Mouse (Mus musculus): Measurements from ENCODE around the gene Olfr519. TPM values are rescaled to one million over a fixed set of nuclear protein-coding genes. Genes with fewer than 3 reads are reported as not detected.

Gene Olfr519
- not detected in 2 replicates for polyA plus RNA-seq (2012; rRNA removed)

DNA sequence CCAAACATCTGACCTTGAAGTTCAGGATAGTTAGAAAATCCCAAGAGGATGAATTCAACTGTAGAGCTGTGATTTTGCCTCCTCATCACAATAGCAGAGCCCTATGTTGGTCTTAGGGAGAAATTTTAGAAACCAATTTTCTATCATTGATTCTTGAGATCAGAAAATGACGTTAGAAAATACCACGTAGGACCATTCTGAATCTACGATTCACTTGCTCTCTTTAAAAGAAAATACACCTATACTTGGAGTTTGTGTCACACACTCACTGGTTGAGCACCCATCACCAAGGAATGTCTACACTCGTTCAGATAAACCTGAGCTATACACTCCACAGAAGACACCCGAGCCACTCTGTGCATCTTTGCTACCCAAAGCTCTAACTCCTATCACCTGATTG lies at the start of gene Olfr519:
Olfr519 (minus strand) TSS at position 101 of the 400 bp plus-strand sequence.
- no peak for DNase-seq (ENCODE audit: low read depth, low spot score)
- 80% methylated on average over 5 of the region's 5 CpGs for WGBS

GRCm38 (mm10) chr7:108944002-108944401 lies 49.8 kb upstream of the Olfr519 start:
- WGBS = 4% methylated on average over 2 of the region's 2 CpGs

DNA sequence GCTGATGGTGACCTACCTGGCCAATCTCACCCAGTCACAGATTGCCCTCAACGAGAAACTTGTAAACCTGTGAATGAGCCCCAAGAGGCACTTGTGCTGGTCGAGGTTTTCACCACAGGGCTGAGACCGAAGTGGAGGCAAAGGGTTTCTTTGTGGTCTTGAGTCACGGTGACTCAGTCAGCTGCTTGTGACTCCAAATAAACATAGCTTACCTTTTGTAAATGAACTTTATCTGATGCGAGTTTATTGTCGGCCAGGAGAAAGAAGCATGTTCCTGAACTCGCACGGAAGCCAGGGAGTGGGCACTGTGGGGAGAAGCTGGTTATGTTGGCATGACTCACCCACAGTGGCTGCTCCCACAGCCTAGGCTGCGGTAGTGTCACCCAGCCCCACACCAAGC lies 47.2 kb upstream of the Olfr519 start:
- no peak for DNase-seq (ENCODE audit: low read depth, low spot score)
- WGBS = 85% methylated on average over 9 of the region's 9 CpGs

More at GRCm38 (mm10) chr7:108944002-108944401, 49.8 kb upstream of the Olfr519 start:
- no peak for DNase-seq (ENCODE audit: low read depth, low spot score)

- 95% methylated on average over 4 of the region's 4 CpGs for WGBS
Observed at GRCm38 (mm10) chr7:108936591-108936990, 42.4 kb upstream of the Olfr519 start.

GRCm38 (mm10) chr7:108935411-108935810 lies 41.2 kb upstream of the Olfr519 start:
- WGBS = 68% methylated on average over 7 of the region's 7 CpGs
- DNase-seq (ENCODE audit: low read depth, low spot score) = no peak

More at GRCm38 (mm10) chr7:108936591-108936990, 42.4 kb upstream of the Olfr519 start:
- DNase-seq (ENCODE audit: low read depth, low spot score) = no peak

GRCm38 (mm10) chr7:108934836-108935235 lies 40.6 kb upstream of the Olfr519 start:
- no peak for DNase-seq (ENCODE audit: low read depth, low spot score)
- under 1% methylated on average over 8 of the region's 8 CpGs for WGBS

DNA sequence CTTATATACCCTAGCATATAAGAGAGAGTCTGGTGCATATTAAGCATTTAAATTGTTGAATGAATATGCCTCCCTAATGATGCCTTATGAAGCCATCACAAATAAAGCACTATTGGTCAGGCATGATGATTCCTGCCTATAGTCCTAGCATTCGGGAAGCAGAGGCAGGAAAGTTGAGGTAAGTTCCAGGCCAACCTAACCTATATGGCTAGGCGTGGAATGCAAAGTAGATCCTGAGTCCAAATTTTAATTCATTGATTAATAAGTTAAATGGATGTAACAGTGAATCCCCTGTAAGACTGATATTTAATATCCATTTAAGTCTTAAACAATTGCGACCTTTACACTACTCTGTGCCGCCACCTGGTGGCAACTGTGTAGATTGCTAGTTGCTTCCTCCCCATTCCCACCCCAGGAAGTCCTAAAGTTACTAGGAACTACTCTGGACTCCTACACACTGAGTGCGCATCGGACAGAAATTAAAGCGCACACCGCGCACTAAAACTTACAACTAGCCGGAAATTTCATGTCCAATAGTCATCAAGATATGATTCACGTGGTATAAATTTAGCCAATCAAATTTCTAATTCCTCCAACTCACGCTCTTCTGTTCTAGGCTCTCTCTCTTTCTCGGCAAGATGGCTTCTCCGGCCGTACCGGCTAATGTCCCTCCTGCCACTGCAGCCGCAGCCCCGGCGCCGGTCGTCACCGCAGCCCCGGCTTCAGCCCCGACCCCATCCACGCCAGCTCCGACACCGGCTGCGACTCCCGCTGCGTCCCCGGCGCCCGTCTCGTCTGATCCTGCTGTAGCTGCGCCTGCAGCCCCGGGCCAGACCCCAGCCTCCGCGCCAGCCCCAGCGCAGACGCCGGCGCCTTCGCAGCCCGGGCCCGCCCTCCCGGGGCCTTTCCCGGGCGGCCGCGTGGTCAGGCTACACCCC lies 39.8 kb upstream of the Olfr519 start, which contains the start of gene Eif3f:
Eif3f (plus strand) TSS at position 624 of the 938 bp plus-strand sequence.
- DNase-seq (ENCODE audit: low read depth, low spot score) = peak; percentile 93
- WGBS = 2% methylated on average over 50 of the region's 50 CpGs

DNA sequence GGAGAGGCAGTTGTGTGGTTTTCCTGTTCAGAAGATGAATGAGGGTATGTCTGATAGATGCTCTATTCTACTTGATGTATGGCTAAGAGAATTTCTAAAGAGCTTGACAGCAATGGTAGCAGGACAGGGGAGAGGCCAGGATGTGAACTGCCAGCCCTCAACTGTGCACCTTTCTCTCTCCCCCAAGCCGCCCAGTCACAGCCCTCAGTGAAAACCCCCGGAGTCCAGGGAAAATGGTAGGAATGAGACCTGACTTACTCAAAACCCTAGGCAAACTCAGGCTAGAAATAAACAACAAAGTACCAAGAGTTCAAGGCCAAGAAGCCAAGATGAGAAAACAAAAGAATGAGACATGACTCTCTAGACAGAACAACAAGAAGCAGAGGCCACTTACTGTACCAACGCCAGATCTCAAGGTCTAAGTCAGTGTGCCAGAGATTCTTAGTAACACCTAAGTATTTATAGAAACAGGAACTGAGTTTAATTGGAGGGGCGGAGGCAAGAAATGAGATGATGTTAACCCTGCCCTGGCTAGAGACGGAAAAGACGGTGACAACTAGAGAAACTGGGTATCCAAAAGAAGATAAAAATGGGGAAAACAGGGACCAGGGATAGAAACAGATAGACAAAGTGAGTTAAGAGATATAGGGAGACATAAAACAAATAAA lies 35.6 kb upstream of the Olfr519 start, which contains the start of gene Nlrp10:
Nlrp10 (minus strand) TSS at position 453 of the 668 bp plus-strand sequence.
- peak; percentile 42 for DNase-seq (ENCODE audit: low read depth, low spot score)
- 46% methylated on average over 6 of the region's 6 CpGs for WGBS

DNA sequence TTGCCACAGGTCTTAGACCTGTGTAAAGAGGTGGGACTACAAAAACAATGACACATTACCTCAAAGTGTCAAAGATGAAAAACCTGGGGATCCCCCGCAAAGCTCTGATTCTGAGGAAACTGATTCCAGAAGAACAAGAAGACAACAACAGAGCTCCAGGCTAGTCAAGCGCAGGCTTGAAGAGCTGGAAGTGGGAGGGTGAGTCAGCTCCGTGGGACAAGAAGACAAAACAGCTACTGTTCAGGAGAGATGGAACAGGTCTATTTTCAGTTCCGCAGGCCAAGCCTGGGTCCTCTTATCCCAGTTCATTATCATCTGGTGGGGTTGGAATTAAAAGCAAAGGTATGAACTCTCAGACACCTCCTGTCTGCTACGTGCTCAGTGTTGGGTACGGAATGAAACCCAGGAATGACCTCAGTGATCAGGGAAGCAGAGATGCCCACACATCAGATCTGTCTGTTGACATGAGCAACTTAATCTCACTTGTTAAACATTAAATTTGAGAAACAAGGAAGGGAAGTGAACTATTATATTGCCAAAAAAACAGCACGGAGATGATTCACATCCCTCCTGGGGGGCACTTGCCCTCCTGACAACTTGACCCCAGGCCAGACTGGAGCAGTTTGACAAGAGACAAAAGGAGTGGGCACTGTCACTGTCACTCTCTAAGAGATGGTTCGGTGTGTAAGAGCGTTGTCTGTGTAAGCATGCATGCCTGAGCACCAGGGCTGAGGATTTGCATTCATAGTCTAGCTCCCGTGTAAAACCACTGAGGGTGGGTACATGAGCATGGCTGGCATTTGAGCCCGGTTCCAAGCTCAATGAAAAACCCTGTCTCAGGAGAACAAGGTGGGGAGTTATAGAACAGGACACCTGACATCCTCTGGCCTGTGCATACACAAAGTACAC lies 34.3 kb upstream of the Olfr519 start:
- no peak for DNase-seq (ENCODE audit: low read depth, low spot score)
- 72% methylated on average over 11 of the region's 11 CpGs for WGBS

GRCm38 (mm10) chr7:108927043-108927442 lies 32.8 kb upstream of the Olfr519 start:
- WGBS = 63% methylated on average over 4 of the region's 4 CpGs
- no peak for DNase-seq (ENCODE audit: low read depth, low spot score)

GRCm38 (mm10) chr7:108903969-108904368 lies 9.7 kb upstream of the Olfr519 start:
- WGBS = 65% methylated on average over 2 of the region's 2 CpGs
- no peak for DNase-seq (ENCODE audit: low read depth, low spot score)

DNA sequence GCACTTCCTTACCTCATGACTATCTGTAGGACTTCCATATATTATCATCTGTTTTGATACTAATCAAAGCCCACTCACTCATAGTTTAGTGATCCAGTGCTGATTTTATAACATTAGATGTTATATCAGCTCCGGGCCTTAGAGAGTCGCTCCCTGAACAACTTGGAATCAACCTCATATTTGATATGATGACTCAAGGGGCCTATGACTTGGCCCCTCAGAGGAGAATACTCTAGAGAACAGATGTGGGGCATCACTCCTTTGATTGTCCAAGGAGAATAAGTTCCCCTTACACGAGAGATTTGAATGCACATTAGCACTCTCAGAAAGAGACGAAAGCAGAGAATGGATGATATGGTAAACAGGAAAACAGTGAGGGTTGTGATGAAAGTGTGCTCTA lies 9.3 kb downstream of the Olfr519 start, which contains the start of gene Olfr518:
Olfr518 (minus strand) TSS at position 101 of the 400 bp plus-strand sequence.
- no peak for DNase-seq (ENCODE audit: low read depth, low spot score)
- WGBS = 79% methylated on average over 4 of the region's 4 CpGs

GRCm38 (mm10) chr7:108872279-108872678 lies 21.9 kb downstream of the Olfr519 start, which contains the start of gene Olfr517:
Gene Olfr517 (minus strand): TSS chr7:108872379.
- DNase-seq (ENCODE audit: low read depth, low spot score) = no peak
- WGBS = 62% methylated on average over 2 of the region's 2 CpGs

DNA sequence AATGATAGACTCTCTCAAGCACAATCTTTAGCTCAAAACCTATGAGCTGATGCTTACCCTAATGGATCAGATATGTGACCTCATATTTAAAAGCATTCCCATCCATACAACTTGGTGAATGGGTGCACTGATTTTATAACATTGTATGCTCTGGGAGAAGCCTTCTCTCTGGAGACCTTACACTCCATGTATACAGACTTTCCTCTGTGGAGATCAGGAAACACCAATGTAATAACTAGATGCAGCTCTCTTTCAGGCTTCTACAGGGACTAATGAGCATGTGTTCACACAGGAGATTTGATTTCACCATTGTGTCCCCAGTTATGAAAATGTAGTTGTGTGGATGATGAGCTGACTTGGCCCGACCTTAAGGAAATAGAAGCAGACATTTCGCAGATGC lies 43.8 kb downstream of the Olfr519 start, which contains the start of gene Olfr516:
Olfr516 (minus strand) TSS at position 101 of the 400 bp plus-strand sequence.
- 91% methylated on average over 2 of the region's 2 CpGs for WGBS
- no peak for DNase-seq (ENCODE audit: low read depth, low spot score)

Other genes starting within 250 kb of the Olfr519 start
- not detected in 2 replicates for gene Olfr509, start 242.5 kb downstream of the Olfr519 start, polyA plus RNA-seq (2012; rRNA removed)
- gene Olfr510, start 228.0 kb downstream of the Olfr519 start, polyA plus RNA-seq (2012; rRNA removed) = not detected in 2 replicates
- gene Olfr512, start 181.1 kb downstream of the Olfr519 start, polyA plus RNA-seq (2012; rRNA removed) = not detected in 2 replicates
- not detected in 2 replicates for gene Olfr513, start 143.4 kb downstream of the Olfr519 start, polyA plus RNA-seq (2012; rRNA removed)
- gene Olfr514, start 68.4 kb downstream of the Olfr519 start, polyA plus RNA-seq (2012; rRNA removed) = not detected in 2 replicates
- not detected in 2 replicates for gene Olfr516, start 43.9 kb downstream of the Olfr519 start, polyA plus RNA-seq (2012; rRNA removed)
- not detected in 2 replicates for gene Olfr517, start 22.0 kb downstream of the Olfr519 start, polyA plus RNA-seq (2012; rRNA removed)
- not detected in 2 replicates for gene Olfr518, start 9.4 kb downstream of the Olfr519 start, polyA plus RNA-seq (2012; rRNA removed)
- 0.06 and 0.14 TPM in 2 replicates for gene Nlrp10, start 35.8 kb upstream of the Olfr519 start, polyA plus RNA-seq (2012; rRNA removed)
- 126 and 162 TPM in 2 replicates for gene Eif3f, start 40.0 kb upstream of the Olfr519 start, polyA plus RNA-seq (2012; rRNA removed)
- gene Tub, start 55.9 kb upstream of the Olfr519 start, polyA plus RNA-seq (2012; rRNA removed) = 0.55 and 0.90 TPM in 2 replicates
- 0.55 and 0.56 TPM in 2 replicates for gene Ric3, start 188.9 kb upstream of the Olfr519 start, polyA plus RNA-seq (2012; rRNA removed)

Data from large intestine, adult 2 months (tissue).